Comparison of ENCODE assay signal across 7 mouse cellular contexts in genomic region chr15:97338377-97339060, GRCm38 (mm10).
A peak's percentile ranks its signal among the peaks of the same experiment; 100 is the strongest.
DNase-seq lines count a peak whose midpoint lies in the region; ATAC-seq and TF ChIP-seq lines count a peak whose summit lies in the region.

No protein-coding gene starts in this region.

- no peaks in the 10 kb centered on the region for H3K36me3 ChIP-seq in lung, postnatal 0 days (ENCODE audit: insufficient read depth, low read length)
- no peaks in the 10 kb centered on the region for H3K36me3 ChIP-seq in forebrain, embryonic 14.5 days (ENCODE audit: control insufficient read depth, insufficient read depth, low read length)
- H3K36me3 ChIP-seq in liver, embryonic 12.5 days: no peaks in the 10 kb centered on the region
- H3K36me3 ChIP-seq in stomach, postnatal 0 days (ENCODE audit: control insufficient read depth, insufficient read depth, low read length): no peaks in the 10 kb centered on the region

- no peak overlapping the region for H3K9ac ChIP-seq in lung, postnatal 0 days (replicated peaks; ENCODE audit: low read depth)
- H3K9ac ChIP-seq in forebrain, embryonic 14.5 days (ENCODE audit: low read length): no peak overlapping the region
- H3K9ac ChIP-seq in liver, embryonic 12.5 days: peak overlapping the region; percentile 61
- H3K9ac ChIP-seq in stomach, postnatal 0 days (ENCODE audit: low read length): peak overlapping the region; percentile 13; the same call in 1 of the 2 replicates

- H3K9me3 ChIP-seq in lung, postnatal 0 days (ENCODE audit: low read length): no peaks in the 10 kb centered on the region
- no peaks in the 10 kb centered on the region; the same call in 1 of the 2 replicates for H3K9me3 ChIP-seq in forebrain, embryonic 14.5 days (replicated peaks; ENCODE audit: control insufficient read depth, low read length)
- no peaks in the 10 kb centered on the region for H3K9me3 ChIP-seq in liver, embryonic 12.5 days (replicated peaks)
- H3K9me3 ChIP-seq in stomach, postnatal 0 days (ENCODE audit: control insufficient read depth, low read length): no peaks in the 10 kb centered on the region

- ATAC-seq in lung, postnatal 0 days: peak; percentile 41; the same call in 1 of the 2 replicates
- ATAC-seq in forebrain, embryonic 14.5 days: no peak
- ATAC-seq in liver, embryonic 12.5 days: no peak
- ATAC-seq in stomach, postnatal 0 days (ENCODE audit: low FRiP score, low TSS enrichment): no peak

- TF ChIP-seq EP300 in lung, postnatal 0 days (IDR thresholded peaks at IDR 0.05): no peak
- TF ChIP-seq EP300 in stomach, postnatal 0 days (optimal IDR thresholded peaks at IDR 0.05): no peak

- 16% methylated on average over 16 of the region's 17 CpGs for WGBS in lung, postnatal 0 days
- WGBS in forebrain, embryonic 14.5 days: 7% methylated on average over 17 of the region's 17 CpGs
- 19% methylated on average over 17 of the region's 17 CpGs for WGBS in liver, embryonic 12.5 days (ENCODE audit: insufficient replicate concordance)
- WGBS in stomach, postnatal 0 days: 18% methylated on average over 17 of the region's 17 CpGs

- TF ChIP-seq CTCF in lung, postnatal 0 days (IDR thresholded peaks at IDR 0.05): no peak
- TF ChIP-seq CTCF in stomach, postnatal 0 days (IDR thresholded peaks at IDR 0.05; ENCODE audit: low read depth): no peak

- H3K27ac ChIP-seq in lung, postnatal 0 days (ENCODE audit: low read length): no peak overlapping the region
- H3K27ac ChIP-seq in forebrain, embryonic 14.5 days (ENCODE audit: low read depth, low read length): no peak overlapping the region
- peak overlapping the region; percentile 71 for H3K27ac ChIP-seq in liver, embryonic 12.5 days
- no peak overlapping the region for H3K27ac ChIP-seq in stomach, postnatal 0 days (replicated peaks)

- H3K4me2 ChIP-seq in lung, postnatal 0 days (replicated peaks; ENCODE audit: low read depth, low read length): peak overlapping the region; percentile 43
- peak overlapping the region; percentile 38 for H3K4me2 ChIP-seq in forebrain, embryonic 14.5 days (ENCODE audit: low read length)
- peak overlapping the region; percentile 62 for H3K4me2 ChIP-seq in liver, embryonic 12.5 days
- peak overlapping the region; percentile 38 for H3K4me2 ChIP-seq in stomach, postnatal 0 days (replicated peaks; ENCODE audit: low read depth)

- no peak for DNase-seq in lung, postnatal 0 days (ENCODE audit: low spot score)
- DNase-seq in lung, postnatal 25 days (ENCODE audit: low spot score): no peak
- no peak for DNase-seq in forebrain, embryonic 14.5 days (ENCODE audit: low spot score)
- no peak for DNase-seq in stomach, postnatal 0 days (ENCODE audit: low spot score)
- DNase-seq in layer of hippocampus, adult 9-10 months (ENCODE audit: low spot score): no peak
- DNase-seq in MN1 (ENCODE audit: low spot score): no peak

- H3K4me3 ChIP-seq in lung, postnatal 0 days (ENCODE audit: low read depth, low read length): 0 out of 2 replicates have a peak overlapping the region, but pooled peaks have one; percentile 2
- H3K4me3 ChIP-seq in forebrain, embryonic 14.5 days (ENCODE audit: low read depth, low read length): peak overlapping the region; percentile 13; the same call in 1 of the 2 replicates
- H3K4me3 ChIP-seq in liver, embryonic 12.5 days: peak overlapping the region; percentile 5
- H3K4me3 ChIP-seq in stomach, postnatal 0 days (ENCODE audit: low read depth, low read length): peak overlapping the region; percentile 15; the same call in 1 of the 2 replicates

- H3K4me1 ChIP-seq in lung, postnatal 0 days (ENCODE audit: insufficient read depth, low read depth, low read length): no peaks in the 10 kb centered on the region; the same call in 1 of the 2 replicates
- no peaks in the 10 kb centered on the region for H3K4me1 ChIP-seq in forebrain, embryonic 14.5 days (ENCODE audit: control insufficient read depth, insufficient read depth, low read length)
- peaks cover 51% of the 10 kb centered on the region for H3K4me1 ChIP-seq in liver, embryonic 12.5 days
- H3K4me1 ChIP-seq in stomach, postnatal 0 days (replicated peaks; ENCODE audit: control insufficient read depth, insufficient read depth): no peaks in the 10 kb centered on the region

- H3K27me3 ChIP-seq in lung, postnatal 0 days (replicated peaks; ENCODE audit: insufficient read depth, low read length): no peaks in the 10 kb centered on the region
- no peaks in the 10 kb centered on the region for H3K27me3 ChIP-seq in forebrain, embryonic 14.5 days (replicated peaks; ENCODE audit: control insufficient read depth, insufficient read depth, low read length)
- H3K27me3 ChIP-seq in liver, embryonic 12.5 days (replicated peaks): no peaks in the 10 kb centered on the region
- H3K27me3 ChIP-seq in stomach, postnatal 0 days (ENCODE audit: control insufficient read depth, insufficient read depth, low read length): no peaks in the 10 kb centered on the region

Comparison
In these comparisons a context has a peak if more than half of its experiments do, and no peak if none do; other contexts are left out.
1. H3K9ac ChIP-seq: peak in liver, embryonic 12.5 days (single experiment) and stomach, postnatal 0 days (single experiment); none in lung, postnatal 0 days (single experiment) and forebrain, embryonic 14.5 days (single experiment).
2. Peak in every context shown above with its lines, with median percentiles within 50 percentile points of each other: H3K4me2 ChIP-seq and H3K4me3 ChIP-seq.